16 mouse cellular contexts compared by ENCODE assay signal in genomic region chr12:81321021-81321420, GRCm38 (mm10). TPM values are rescaled to one million over a fixed set of nuclear protein-coding genes. Genes with fewer than 3 reads are reported as not detected.
DNase-seq lines count a peak whose midpoint lies in the region; ATAC-seq lines count a peak whose summit lies in the region.
"Had no signal": no experiment of that assay in that cellular context is flagged by ENCODE, and none has a peak within 500 bp of the region (broad histone marks: within the 10 kb centered on the region; RNA-seq: fewer than 3 reads in every experiment).

No protein-coding gene starts in this region.

- H3K4me1 ChIP-seq in hindbrain, embryonic 11.5 days (replicated peaks; ENCODE audit: control insufficient read depth, insufficient read depth, low read length): no peaks in the 10 kb centered on the region
- no peaks in the 10 kb centered on the region; the same call in 1 of the 2 replicates for H3K4me1 ChIP-seq in hindbrain, embryonic 16.5 days (ENCODE audit: control insufficient read depth, insufficient read depth, low read depth, low read length)
- H3K4me1 ChIP-seq: intestine, embryonic 15.5 days; liver, embryonic 12.5 days had no signal

- H3K9ac ChIP-seq in hindbrain, embryonic 11.5 days (ENCODE audit: low read depth, low read length): no peak overlapping the region
- H3K9ac ChIP-seq in hindbrain, embryonic 16.5 days (ENCODE audit: low read depth, low read length): no peak overlapping the region
- H3K9ac ChIP-seq: intestine, embryonic 15.5 days; liver, embryonic 12.5 days had no signal

- H3K4me3 ChIP-seq in hindbrain, embryonic 11.5 days (ENCODE audit: low read depth, low read length): no peak overlapping the region
- H3K4me3 ChIP-seq in hindbrain, embryonic 16.5 days (ENCODE audit: low read length): no peak overlapping the region
- H3K4me3 ChIP-seq: intestine, embryonic 15.5 days; liver, embryonic 12.5 days had no signal

- no peaks in the 10 kb centered on the region for H3K9me3 ChIP-seq in hindbrain, embryonic 11.5 days (ENCODE audit: control insufficient read depth, low read length)
- no peaks in the 10 kb centered on the region for H3K9me3 ChIP-seq in hindbrain, embryonic 16.5 days (ENCODE audit: control insufficient read depth, low read length)
- H3K9me3 ChIP-seq: intestine, embryonic 15.5 days; liver, embryonic 12.5 days had no signal

- no peak for ATAC-seq in hindbrain, embryonic 11.5 days (ENCODE audit: low FRiP score)
- no peak for ATAC-seq in hindbrain, embryonic 16.5 days
- ATAC-seq: intestine, embryonic 15.5 days; liver, embryonic 12.5 days; lung, postnatal 0 days had no signal

- DNase-seq in embryo, embryonic 10 days (ENCODE audit: low spot score): peak; percentile 27
- no peak for DNase-seq in embryo, embryonic 9.5 days (ENCODE audit: extremely low spot score)
- DNase-seq in hindbrain, embryonic 11.5 days (ENCODE audit: low spot score): peak; percentile 7
- peak; percentile 4 to 5 for DNase-seq in thymus, postnatal 10 days (ENCODE audit: low spot score in 2 of 2)
- DNase-seq in thymus, postnatal 25 days: no peak
- peak; percentile 91 for DNase-seq in retina, postnatal 1 day
- DNase-seq in adrenal gland, adult 2 months: no peak
- DNase-seq: cerebellum, adult 2 months; kidney, postnatal 14 days; right cerebral cortex, postnatal 14 days had no signal

- H3K27me3 ChIP-seq in hindbrain, embryonic 11.5 days (ENCODE audit: control insufficient read depth, insufficient read depth, low read length): no peaks in the 10 kb centered on the region
- H3K27me3 ChIP-seq in hindbrain, embryonic 16.5 days (replicated peaks; ENCODE audit: control insufficient read depth, insufficient read depth, low read length): no peaks in the 10 kb centered on the region
- H3K27me3 ChIP-seq: CH12.LX; intestine, embryonic 15.5 days; liver, embryonic 12.5 days had no signal

- no peaks in the 10 kb centered on the region for H3K36me3 ChIP-seq in hindbrain, embryonic 11.5 days (ENCODE audit: control insufficient read depth, insufficient read depth, low read length)
- no peaks in the 10 kb centered on the region for H3K36me3 ChIP-seq in hindbrain, embryonic 16.5 days (ENCODE audit: control insufficient read depth, insufficient read depth, low read length)
- H3K36me3 ChIP-seq: intestine, embryonic 15.5 days; liver, embryonic 12.5 days had no signal

- no peak overlapping the region for H3K4me2 ChIP-seq in hindbrain, embryonic 11.5 days (replicated peaks; ENCODE audit: low read depth, low read length)
- H3K4me2 ChIP-seq in hindbrain, embryonic 16.5 days (ENCODE audit: low read length): no peak overlapping the region
- H3K4me2 ChIP-seq: intestine, embryonic 15.5 days; liver, embryonic 12.5 days had no signal

- no peak overlapping the region for H3K27ac ChIP-seq in hindbrain, embryonic 11.5 days (ENCODE audit: low read depth, low read length)
- no peak overlapping the region for H3K27ac ChIP-seq in hindbrain, embryonic 16.5 days (ENCODE audit: low read depth, low read length)
- H3K27ac ChIP-seq: intestine, embryonic 15.5 days; liver, embryonic 12.5 days had no signal

- WGBS in hindbrain, embryonic 11.5 days: 68% methylated on average over 1 of the region's 1 CpGs
- 50% methylated on average over 1 of the region's 1 CpGs for WGBS in hindbrain, embryonic 16.5 days

RNA-seq across cellular contexts. Expression of gene Slc8a3, which starts 12.0 kb away (rescaled TPM):
- 1.6 and 1.7 TPM in 2 replicates for polyA plus RNA-seq in hindbrain, embryonic 11.5 days (2014; fragmentation: Nextera tagmentation; extraction: Ambion mirVana)
- polyA plus RNA-seq in hindbrain, embryonic 16.5 days (2015; fragmentation: Nextera tagmentation; extraction: Ambion mirVana): 11.2 and 11.7 TPM in 2 replicates
- 1 to 10 TPM in 1 of 2 experiments, under 1 TPM in 1; 0.52 to 1.8 TPM for total RNA-seq in adrenal gland, adult 2 months (2021)
- 0.41 and 0.42 TPM in 2 replicates for polyA plus RNA-seq in adrenal gland, adult 2 months (2012; rRNA removed)
- total RNA-seq: CH12.LX; neutrophil, adult 5-6 weeks had no signal

RNA-seq across cellular contexts. Expression of gene Gm4787, which starts 58.2 kb away (rescaled TPM):
- polyA plus RNA-seq in hindbrain, embryonic 11.5 days (2014; fragmentation: Nextera tagmentation; extraction: Ambion mirVana): 0.31 and 0.39 TPM in 2 replicates
- polyA plus RNA-seq in hindbrain, embryonic 16.5 days (2015; fragmentation: Nextera tagmentation; extraction: Ambion mirVana): 0.21 TPM in 2 replicates
- 1 to 10 TPM in 1 of 2 experiments, under 1 TPM in 1; 0.83 to 1.4 TPM for total RNA-seq in adrenal gland, adult 2 months (2021)
- 0.10 and 0.16 TPM in 2 replicates for polyA plus RNA-seq in adrenal gland, adult 2 months (2012; rRNA removed)

Comparison
In these comparisons a context has a peak if more than half of its experiments do, and no peak if none do; other contexts are left out.
1. DNase-seq: peak in embryo, embryonic 10 days (single experiment), hindbrain, embryonic 11.5 days (single experiment), thymus, postnatal 10 days (2 of 2) and retina, postnatal 1 day (single experiment); none in embryo, embryonic 9.5 days (single experiment), thymus, postnatal 25 days (single experiment) and adrenal gland, adult 2 months (single experiment).